Mouse (Mus musculus) E14TG2a.4 (cell line): Measurements from ENCODE around the gene Abca5.

Source experiments
- H3K27me3 ChIP-seq: 2 replicates; pipeline ENCODE4 v1.6.1; 2014; ENCODE audit warnings: low read length, control low read depth; ENCODE audit not compliant: insufficient read depth
- H3K36me3 ChIP-seq: 2 replicates; pipeline ENCODE4 v1.6.1; 2014; ENCODE audit warnings: low read length, control low read depth; ENCODE audit not compliant: insufficient read depth
- H3K4me1 ChIP-seq: replicated peaks from 2 replicates; pipeline ENCODE4 v1.6.1; 2014; ENCODE audit warnings: low read depth, low read length, control low read depth
- H3K4me3 ChIP-seq: replicated peaks from 2 replicates; pipeline ENCODE4 v1.5.1; 2014; ENCODE audit warnings: mild to moderate bottlenecking, low read length
- H3K9me3 ChIP-seq: 2 replicates; pipeline ENCODE4 v1.6.1; 2014; ENCODE audit warnings: low read length, control low read depth
- CTCF ChIP-seq: conservative IDR thresholded peaks from 2 replicates; pipeline ENCODE4 v1.5.1; 2014; ENCODE audit warnings: low read length
- NANOG ChIP-seq: IDR thresholded peaks from 2 replicates; pipeline ENCODE4 v1.6.1; 2014; ENCODE audit warnings: borderline replicate concordance, low read length, mixed read lengths
- POU5F1 ChIP-seq: IDR thresholded peaks from 2 replicates; pipeline ENCODE4 v1.6.1; 2014; ENCODE audit warnings: low read length, borderline replicate concordance

Abca5 gene

GRCm38 (mm10) chr11:110287694-110288093 is 49.8 kb downstream of the Abca5 start:
- TF ChIP-seq NANOG, result no peak
- TF ChIP-seq POU5F1, result no peak
- no peaks in the 10 kb centered on the region for H3K27me3 ChIP-seq

GRCm38 (mm10) chr11:110286331-110286730 is 51.2 kb downstream of the Abca5 start:
- H3K36me3 ChIP-seq, result no peaks in the 10 kb centered on the region
- no peak for TF ChIP-seq POU5F1
- TF ChIP-seq CTCF, result no peak
- no peak for TF ChIP-seq NANOG
- no peak overlapping the region for H3K4me3 ChIP-seq
- H3K4me1 ChIP-seq, result no peaks in the 10 kb centered on the region
- H3K9me3 ChIP-seq, result no peaks in the 10 kb centered on the region
- H3K27me3 ChIP-seq, result no peaks in the 10 kb centered on the region

More at GRCm38 (mm10) chr11:110287694-110288093, 49.8 kb downstream of the Abca5 start:
- Histone ChIP-seq H3K4me1 (no peaks in the 10 kb centered on the region), H3K36me3 (no peaks in the 10 kb centered on the region), H3K4me3 (no peak overlapping the region), H3K9me3 (no peaks in the 10 kb centered on the region)

GRCm38 (mm10) chr11:110284849-110285248 is 52.7 kb downstream of the Abca5 start:
- H3K4me1 ChIP-seq, result no peaks in the 10 kb centered on the region
- no peak overlapping the region for H3K4me3 ChIP-seq
- H3K36me3 ChIP-seq, result no peaks in the 10 kb centered on the region
- H3K9me3 ChIP-seq, result no peaks in the 10 kb centered on the region
- TF ChIP-seq CTCF (no peak), POU5F1 (no peak), NANOG (no peak)
- no peaks in the 10 kb centered on the region for H3K27me3 ChIP-seq

- H3K4me1 ChIP-seq, result no peaks in the 10 kb centered on the region
- TF ChIP-seq CTCF (no peak), POU5F1 (no peak), NANOG (no peak)
- H3K4me3 ChIP-seq, result no peak overlapping the region
- no peaks in the 10 kb centered on the region for H3K9me3 ChIP-seq
- no peaks in the 10 kb centered on the region for H3K36me3 ChIP-seq
- H3K27me3 ChIP-seq, result no peaks in the 10 kb centered on the region
Observed at GRCm38 (mm10) chr11:110284185-110284787, 53.2 kb downstream of the Abca5 start.

- Histone ChIP-seq H3K9me3 (no peaks in the 10 kb centered on the region), H3K36me3 (no peaks in the 10 kb centered on the region), H3K4me1 (no peaks in the 10 kb centered on the region), H3K4me3 (0 out of 2 replicates have a peak overlapping the region, but pooled peaks have one; percentile 17), H3K27me3 (no peaks in the 10 kb centered on the region)
- TF ChIP-seq POU5F1, result no peak
- TF ChIP-seq NANOG, result no peak
- TF ChIP-seq CTCF, result no peak
Observed at GRCm38 (mm10) chr11:110274794-110275193, 62.7 kb downstream of the Abca5 start.

GRCm38 (mm10) chr11:110271745-110272144 is 65.8 kb downstream of the Abca5 start:
- H3K4me3 ChIP-seq, result no peak overlapping the region
- no peaks in the 10 kb centered on the region for H3K9me3 ChIP-seq
- no peaks in the 10 kb centered on the region for H3K4me1 ChIP-seq
- no peaks in the 10 kb centered on the region for H3K27me3 ChIP-seq
- no peaks in the 10 kb centered on the region for H3K36me3 ChIP-seq
- TF ChIP-seq POU5F1 (no peak), CTCF (peak; percentile 69)

- TF ChIP-seq CTCF (peak; percentile 82), POU5F1 (no peak)
- Histone ChIP-seq H3K36me3 (no peaks in the 10 kb centered on the region), H3K4me3 (no peak overlapping the region), H3K9me3 (no peaks in the 10 kb centered on the region), H3K27me3 (peaks cover 6% of the 10 kb centered on the region; the same call in 1 of the 2 replicates), H3K4me1 (peaks cover 12% of the 10 kb centered on the region)
Observed at GRCm38 (mm10) chr11:110268244-110268844, 69.2 kb downstream of the Abca5 start.

- H3K4me1 ChIP-seq, result peaks cover 12% of the 10 kb centered on the region
- no peaks in the 10 kb centered on the region for H3K9me3 ChIP-seq
- TF ChIP-seq POU5F1, result no peak
- H3K4me3 ChIP-seq, result no peak overlapping the region
- peaks cover 6% of the 10 kb centered on the region; the same call in 1 of the 2 replicates for H3K27me3 ChIP-seq
- H3K36me3 ChIP-seq, result no peaks in the 10 kb centered on the region
Observed at GRCm38 (mm10) chr11:110267232-110267631, 70.3 kb downstream of the Abca5 start.

- Histone ChIP-seq H3K27me3 (peaks cover 6% of the 10 kb centered on the region; the same call in 1 of the 2 replicates), H3K4me3 (0 out of 2 replicates have a peak overlapping the region, but pooled peaks have one; percentile 61), H3K9me3 (no peaks in the 10 kb centered on the region), H3K36me3 (no peaks in the 10 kb centered on the region), H3K4me1 (peaks cover 12% of the 10 kb centered on the region)
- TF ChIP-seq CTCF (no peak), NANOG (no peak), POU5F1 (no peak)
Observed at GRCm38 (mm10) chr11:110266757-110267156, 70.8 kb downstream of the Abca5 start.
